Mouse (Mus musculus): ENCODE data around the gene 1700020A23Rik. TPM values are rescaled to one million over a fixed set of nuclear protein-coding genes. Genes with fewer than 3 reads are reported as not detected.

Gene 1700020A23Rik
- polyA plus RNA-seq, 3 experiments from 2014 or later = not detected

DNA sequence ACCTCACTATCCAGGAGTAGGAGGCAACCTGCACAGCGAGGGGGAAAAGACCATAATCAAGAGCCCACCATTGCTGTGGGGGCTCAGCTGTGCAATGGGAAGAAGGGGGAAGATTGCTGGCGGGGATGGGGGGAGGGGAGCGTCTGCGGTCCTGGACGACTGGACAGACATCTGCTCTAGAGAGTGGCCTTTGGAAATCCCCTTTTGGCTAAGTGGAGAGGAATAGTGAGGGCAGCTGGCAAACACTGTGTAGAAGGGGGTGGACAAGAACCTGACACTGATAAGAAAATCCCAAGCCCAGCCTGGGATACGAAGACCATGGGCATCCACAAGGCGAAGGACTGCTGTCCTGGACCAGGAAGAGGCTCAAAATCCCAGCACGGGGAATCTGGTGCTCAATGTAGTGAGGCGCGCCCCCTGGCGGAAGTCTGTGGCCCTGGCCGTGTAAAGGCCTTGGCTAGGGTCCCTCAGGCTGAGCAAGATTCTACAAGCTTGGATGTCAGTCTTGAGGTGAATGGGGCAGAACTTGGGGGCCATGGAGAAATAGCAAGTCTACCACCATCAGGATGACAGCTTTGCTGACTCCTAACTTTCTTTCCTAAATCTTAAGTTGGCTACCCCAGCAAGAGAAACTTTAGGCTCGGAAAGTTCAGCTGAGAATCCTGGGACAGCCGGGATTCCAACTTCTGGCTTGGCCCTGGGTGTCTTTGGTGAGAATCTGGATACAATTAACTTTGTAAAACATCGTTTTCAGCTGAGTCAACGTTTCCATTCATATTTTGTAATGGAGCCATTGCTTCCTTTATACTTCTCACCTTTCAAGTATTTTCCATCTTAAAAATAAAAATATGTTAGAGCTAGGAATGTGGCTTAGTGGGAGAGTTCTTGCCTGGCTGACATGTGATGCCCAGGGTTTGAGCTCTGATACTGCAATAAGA is 6.8 kb downstream of the 1700020A23Rik start:
- ATAC-seq = peak; percentile 60

DNA sequence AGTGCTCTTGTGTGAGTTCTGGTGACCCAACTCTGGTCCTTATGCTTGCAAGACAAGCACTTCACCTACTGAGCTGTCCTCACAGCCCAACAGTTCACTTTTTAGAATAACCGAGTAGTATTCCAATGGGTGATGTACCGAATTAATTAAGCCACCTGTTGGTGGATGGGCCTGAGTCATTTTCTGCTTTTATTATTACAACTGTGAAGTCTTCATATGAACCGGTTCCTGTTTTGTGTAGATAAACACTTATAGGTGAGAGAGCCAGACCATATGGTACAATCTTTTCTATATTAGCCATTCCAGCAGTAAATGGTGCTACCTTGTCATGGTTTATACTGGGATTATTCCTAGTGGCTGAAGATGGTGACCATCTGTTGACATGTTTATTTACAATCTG is 7.7 kb downstream of the 1700020A23Rik start:
- no peak for ATAC-seq

DNA sequence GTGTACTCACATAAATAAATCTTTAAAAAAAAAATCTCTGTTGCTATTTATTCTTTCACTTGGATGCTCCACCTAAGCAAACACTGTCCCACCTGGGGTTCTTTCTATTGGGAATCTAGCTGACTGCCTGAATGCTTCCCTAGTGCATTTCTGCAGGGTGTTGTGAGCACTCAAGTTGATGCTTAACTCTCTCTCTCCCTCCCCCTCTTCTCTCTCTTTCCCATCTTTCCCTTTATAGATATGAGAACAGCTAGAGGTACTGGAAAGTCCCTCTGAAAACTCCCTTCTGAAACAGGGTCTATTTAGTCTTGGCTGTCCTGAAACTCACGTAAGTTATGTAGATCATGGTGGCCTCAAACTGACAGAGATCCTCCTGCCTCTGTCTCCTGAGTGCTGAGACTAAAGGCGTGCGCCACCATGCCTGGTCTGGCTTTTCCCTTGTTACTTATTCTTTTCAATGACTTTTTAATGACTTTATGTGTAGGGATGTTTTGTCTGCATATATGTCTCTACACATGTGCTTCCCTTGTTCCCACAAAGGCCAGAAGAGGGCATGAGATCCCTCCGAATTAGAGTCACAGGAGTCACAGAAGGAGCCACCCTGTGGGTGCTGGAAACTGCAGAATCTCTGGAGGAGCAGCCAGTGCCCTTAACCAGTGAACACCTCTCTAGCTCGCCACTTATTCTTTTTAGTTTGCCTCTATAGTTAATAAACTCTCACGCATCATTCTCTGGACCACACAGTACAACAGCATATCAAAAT is 9.2 kb downstream of the 1700020A23Rik start:
- no peak for ATAC-seq

DNA sequence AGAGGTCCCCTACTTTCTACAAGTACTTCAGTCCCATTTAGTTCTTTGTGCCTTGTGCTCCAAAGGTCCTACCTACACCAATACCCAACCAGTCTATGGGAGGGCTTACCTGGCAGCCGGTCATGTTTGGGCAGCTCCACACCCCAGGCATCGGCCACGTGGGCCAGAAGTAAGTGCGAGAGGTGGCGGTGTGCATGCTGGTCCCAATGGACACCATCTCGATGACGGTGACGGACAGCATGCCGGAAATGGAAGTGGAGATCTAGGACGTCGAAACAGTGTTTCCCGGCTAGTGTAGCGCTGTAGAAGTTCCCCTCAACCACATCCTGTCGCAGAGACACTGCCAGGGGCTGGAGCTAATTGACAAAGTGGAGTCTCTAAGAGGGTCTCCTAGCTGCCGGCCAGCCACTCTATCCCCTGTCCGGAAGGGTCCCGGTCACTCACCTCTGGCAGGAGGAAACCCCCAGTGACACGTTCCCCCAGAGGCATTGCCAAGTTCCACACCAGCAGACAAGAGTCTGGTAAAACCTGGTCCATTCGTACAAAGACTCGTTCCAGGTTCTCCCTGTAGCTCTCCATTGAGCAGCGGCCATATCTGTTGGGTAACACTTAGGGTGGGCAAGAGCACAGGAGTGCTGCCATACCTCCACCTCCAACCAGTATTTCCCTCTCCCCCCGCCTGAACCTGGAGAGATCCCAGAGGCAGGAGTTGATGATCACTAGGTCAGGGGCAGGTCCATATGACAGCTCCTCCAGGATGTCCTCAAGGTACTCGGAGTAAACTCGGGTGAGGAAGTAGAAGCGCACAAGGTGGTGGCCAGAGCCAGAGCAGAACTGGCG is 16.9 kb downstream of the 1700020A23Rik start:
- no peak for ATAC-seq

DNA sequence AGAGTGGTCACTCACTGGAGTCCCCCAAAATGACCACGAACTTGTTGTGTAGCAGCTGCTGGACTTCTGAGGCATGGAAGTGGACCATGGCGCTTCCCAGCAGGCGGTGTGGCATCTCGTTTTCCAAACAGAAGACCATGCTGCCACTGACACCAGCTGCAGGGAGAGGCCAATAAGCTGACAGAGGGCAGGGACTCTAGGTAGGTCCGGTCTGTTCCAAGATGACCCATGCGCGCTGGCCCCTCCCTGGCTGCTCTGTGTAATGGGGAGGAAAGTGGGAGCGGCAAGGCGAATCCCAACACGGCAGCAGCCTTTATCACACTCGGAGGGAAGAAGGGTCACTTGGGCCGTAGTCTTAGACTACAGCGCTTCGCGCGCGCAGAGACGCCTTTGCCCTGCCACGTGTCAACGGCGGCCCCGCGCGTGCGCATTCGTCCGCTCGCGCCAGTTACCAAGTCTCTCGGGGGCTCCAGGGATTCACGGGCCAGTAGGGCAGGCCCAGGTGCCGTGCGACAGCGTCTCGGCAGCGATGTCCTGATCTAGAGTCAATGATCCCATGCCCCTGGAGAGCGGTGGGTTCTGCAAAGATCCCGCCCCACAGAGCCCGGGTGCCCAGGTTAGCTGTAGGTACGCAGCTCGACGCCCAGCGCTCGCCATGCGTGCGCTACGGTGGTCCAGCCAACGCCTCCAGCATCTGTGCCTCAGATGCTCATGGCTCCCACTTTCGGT is 18.5 kb downstream of the 1700020A23Rik start:
- peak; percentile 59 for ATAC-seq

DNA sequence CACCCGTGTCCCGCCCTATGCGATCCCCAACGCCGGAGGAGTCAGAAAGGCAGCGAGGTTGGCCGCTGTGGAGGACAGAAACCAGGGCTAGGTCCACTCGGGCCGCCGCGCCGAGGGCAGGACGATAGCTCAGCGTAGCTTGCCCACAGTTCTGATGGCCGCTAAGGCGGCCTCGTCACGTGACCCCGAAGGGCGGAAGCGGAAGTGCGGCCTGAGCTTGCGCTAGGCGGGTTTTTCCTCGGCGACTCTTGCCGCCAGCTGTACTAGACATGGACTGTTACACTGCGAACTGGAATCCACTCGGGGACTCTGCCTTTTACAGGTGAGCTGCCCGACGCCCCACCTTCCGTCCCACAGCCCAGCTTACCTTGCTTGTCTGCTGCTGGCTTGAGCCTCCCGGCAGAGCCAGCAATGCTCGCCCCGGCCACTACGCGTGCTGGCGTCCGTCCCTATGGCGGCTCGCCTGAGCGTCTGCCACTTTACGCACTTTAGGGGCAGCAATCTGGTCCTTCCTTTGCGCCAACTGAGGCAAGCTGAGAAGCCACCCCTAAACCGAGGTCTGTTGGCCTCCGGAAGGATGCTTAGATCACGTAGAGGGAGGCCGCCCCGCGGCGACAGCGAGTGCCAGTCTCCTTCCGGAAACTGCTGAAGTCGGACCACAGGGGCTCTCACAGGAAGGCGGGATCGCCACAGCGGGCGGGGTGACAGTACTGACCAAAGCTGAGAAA is 19.2 kb downstream of the 1700020A23Rik start, which contains the start of the genes Vps16 and Pced1a:
Gene Vps16, plus strand, starts transcription at position 214 of the 728 bp plus-strand sequence.
Gene Pced1a, minus strand, starts transcription at position 576 of the 728 bp plus-strand sequence.
- ATAC-seq = peak; percentile 93

DNA sequence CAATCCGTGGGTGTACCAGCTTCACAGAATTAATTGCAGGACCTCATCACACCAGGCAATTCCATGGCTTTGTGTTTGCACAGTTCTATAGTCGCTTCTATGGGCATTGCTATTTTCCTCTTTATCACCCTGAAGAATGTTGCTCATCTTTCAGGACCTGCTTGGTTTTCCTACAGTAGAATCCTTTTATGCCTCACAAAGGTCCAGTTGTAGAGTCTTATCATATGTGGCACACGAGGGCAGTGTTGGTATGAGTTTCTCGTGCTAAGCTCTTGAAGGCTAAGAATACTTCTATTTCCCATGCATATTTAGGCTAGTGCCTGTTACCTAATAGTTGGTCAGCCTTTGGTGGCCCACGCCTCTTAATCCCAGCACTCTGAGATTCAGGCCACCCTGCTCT is 20.1 kb downstream of the 1700020A23Rik start:
- no peak for ATAC-seq

DNA sequence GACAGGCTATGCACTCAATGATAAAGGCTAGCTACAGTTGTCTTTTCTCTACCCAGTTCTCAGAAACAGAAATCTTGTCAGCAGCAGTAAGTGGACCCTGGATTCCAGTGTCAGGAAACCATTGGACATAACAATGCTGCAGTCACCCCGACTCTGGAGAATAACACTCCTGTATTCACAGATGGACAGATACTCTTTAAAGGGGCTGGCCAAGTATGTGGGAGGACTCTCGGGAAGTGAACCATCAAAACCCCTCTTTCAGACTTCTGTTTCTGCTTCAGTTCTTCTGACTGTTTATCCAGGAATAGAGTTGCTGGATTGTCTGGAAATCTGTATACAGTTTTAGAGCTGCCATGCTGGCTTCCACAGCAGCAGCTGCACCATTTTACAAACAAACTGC is 24.8 kb downstream of the 1700020A23Rik start:
- no peak for ATAC-seq

DNA sequence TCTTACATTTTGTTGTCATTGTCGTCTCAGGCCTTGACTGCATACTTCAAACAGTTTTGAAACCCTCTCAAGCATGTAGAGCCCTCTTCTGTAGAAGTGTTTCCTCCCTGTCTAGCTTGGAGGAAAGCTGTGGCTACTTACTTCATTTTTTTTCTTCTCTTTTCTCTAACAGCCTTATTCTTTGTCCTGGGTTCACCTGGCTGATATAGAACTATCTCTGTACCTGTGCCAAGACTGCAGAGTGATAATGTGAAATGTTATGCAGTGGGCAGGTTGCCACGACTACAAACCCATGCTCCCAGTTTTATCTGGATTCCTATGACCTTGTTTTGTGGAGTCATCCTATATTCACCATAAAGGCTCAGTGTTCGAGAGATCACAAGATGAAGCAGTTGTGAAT is 25.4 kb downstream of the 1700020A23Rik start:
- no peak for ATAC-seq

DNA sequence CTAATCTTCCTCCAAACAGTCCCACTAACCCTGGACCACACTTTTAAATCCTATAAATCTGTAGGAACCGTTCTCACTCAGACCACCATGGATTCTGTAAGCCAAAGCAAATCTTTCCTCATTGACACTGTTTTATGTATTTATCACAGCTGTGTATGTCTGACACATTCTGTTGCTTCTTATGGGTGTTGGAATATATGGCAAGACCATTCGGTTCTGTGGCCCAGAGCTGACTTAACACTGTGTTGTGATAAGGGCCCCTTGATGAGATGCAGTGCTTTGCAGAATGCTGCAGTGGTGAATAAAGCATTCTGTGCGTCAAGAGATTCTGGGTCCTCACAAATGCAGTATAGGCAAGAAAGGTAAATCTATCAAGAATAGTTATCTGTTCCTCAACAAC is 27.1 kb downstream of the 1700020A23Rik start:
- ATAC-seq = no peak

DNA sequence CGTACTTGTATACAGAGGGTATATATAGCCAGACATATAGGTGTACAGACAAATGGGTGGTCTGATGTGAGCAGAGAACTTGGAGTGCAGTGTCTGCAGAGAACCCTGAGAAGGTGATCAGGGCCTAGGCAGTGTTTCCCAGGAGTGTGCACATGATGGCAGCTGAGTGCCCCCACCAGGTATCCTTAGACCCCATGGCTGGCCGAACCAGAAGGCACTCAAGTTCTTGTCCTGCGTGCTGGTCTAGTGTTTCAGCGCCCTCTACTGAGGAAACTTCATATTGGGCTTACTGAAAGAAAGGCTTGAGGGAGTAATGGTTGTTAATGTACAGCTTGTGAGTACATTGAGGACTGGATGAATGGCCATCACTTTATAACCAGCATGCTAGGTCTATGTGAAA is 28.1 kb downstream of the 1700020A23Rik start:
- no peak for ATAC-seq

DNA sequence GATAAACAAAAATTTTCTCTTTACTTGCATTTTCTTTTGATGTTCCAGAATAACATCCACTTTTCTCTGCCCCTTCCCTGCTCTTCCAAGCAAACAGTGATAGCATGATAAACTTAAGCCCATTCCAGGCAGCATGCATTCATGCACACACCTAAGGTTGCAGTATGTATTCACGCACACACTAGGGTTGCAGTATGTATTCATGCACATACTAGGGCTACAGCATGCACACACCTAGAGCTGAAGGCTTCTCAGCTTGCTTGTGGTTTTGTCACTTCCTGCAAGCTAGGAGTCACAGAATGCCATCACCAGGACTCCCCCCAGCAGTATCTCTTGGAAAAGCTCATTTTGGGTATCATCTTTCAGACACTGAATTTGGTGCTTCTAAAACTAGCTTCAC is 31.7 kb downstream of the 1700020A23Rik start:
- no peak for ATAC-seq

DNA sequence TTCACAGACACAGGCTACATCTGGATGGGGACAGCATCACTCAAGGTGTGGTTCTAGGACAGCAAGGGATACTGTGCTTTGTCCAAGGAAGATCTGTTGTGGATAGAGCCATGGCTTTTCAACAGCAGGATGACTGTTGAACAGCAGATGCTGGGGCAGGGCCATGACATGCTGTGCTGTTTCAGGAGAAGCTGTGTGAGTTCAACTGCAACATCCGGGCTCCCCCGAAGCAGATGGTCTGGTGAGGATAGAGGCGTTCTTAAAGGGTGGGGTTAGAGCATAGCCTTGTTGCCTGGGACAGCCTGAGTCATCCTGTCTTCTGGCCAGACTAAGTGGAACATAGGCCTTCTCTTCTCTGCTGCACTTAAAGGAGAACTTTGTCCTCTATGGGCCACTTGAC is 33.8 kb downstream of the 1700020A23Rik start:
- no peak for ATAC-seq

DNA sequence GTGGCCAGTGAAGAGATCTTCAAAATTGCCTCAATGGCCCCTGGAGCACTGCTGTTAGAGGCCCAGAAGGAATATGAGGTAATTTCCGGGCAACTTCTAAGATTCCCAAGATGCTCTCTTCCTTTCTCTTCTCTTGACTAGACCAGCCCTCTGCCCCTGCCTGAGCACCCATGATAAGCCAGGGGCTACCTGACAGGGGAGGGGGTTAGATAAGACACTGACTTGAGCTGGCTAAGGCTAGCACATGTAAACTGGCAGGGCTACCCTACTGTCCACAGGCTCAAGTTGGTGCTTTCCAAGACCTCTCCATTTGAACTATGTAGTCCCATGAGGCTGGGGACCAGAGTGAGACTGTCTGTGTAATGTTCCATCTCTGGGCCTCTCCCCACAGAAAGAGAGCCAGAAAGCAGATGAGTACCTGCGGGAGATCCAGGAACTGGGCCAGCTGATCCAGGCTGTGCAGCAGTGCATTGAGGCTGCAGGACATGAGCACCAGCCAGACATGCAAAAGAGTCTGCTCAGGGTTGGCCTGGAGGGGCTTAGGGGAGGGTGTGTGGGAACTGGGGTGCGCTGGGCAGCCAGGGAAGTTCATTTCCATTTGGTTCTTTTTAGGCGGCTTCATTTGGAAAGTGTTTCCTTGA is 34.9 kb downstream of the 1700020A23Rik start:
- ATAC-seq = no peak

DNA sequence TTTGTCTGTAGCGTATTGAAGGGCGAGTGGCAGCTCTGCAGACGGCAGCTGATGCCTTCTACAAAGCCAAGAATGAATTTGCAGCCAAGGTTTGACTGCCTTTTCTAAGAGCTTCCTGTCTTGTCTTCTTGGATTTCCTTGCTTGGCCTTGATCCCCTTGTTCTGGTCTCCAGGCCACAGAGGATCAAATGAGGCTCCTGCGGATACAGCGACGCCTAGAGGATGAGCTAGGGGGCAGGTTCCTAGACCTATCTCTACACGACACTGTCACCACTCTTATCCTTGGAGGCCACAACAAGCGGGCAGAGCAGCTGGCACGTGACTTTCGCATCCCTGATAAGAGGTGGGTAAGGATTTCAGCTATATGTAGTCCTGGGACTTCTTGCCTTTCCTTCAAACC is 37.1 kb downstream of the 1700020A23Rik start:
- no peak for ATAC-seq

DNA sequence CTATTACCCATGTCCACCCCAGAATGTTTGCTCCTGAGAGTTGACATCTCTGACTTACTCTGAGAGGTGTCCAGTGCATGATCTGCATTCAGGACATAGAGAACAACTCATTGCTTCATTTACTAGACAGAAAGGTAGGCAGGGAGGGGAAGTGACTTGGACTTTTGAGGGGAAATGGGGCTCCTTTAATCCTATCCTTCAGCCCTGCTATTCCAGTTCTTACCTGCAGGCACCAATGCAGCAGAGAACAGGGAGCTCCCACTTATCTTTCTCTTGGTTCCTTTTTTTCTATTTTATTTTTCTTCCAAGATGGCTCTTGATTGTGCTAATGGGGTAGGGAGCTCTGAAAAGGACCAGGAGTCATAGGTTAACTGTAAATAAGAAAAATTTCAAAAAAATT is 43.4 kb downstream of the 1700020A23Rik start:
- ATAC-seq = no peak

DNA sequence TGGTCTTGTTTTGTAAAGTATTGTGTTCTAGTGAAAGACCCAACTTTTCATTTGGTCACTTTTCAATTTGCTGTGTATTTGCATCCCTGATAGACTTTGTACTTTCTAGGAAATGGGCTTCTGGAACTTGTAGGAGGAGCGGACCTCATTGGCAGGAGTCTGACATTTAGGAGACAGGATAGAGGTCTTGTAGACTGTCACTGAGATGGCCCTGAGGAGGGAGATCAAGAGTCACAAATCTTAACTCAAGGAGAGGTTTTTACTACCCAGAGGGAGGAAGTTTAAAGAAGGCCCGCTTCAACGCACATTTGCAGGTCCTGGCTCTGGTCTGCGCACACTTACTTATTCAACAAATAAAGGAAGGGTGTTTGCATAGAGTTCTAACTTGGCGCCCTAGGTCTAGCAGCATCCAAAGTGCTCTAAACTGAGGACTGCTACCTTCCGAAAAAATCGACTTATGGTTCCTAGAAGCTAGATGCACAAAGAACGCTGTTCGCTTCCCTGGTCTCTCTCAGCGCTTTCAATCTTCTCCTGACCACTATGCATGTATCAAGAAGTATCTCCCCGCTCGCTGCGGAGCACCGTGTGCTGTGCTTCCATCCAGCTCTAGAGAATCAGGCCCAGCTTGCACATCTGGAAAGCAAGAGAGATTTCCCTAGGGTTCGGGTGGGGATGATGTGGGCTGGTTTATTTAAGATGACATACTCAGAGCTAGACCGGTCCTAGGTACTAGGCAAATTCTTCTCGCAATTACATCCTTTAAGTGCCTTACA is 44.1 kb downstream of the 1700020A23Rik start:
- ATAC-seq = no peak

DNA sequence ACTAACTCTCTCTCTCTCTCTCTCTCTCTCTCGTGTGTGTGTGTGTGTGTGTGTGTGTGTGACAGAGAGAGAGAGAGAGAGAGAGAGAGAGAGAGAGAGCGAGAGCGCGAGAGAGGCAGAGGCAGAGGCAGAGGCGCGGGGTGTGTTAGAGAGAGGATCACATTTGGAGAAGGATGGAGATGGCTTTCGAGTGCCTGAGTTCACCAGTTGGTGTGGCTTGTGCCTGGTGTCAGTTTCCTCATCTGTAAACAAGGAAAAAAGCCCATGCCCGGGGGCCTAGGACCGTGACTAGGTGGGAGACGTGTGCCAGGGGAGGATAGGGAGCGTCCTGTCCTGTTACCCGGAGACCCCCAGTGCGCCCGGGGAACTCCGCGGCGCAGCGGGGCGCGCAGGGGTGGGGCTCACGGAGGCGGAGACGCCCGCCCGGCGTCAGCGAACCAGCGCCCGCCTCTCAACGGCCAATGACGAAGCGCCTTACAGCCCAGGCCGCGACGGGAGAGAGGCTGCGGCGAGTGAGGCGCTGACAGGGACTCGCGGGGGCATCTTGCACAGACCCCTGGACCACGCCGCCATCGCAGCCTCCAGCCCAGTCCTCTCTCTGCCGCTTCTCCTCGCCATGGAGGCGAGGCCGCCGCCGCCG is 44.9 kb downstream of the 1700020A23Rik start, which contains the start of gene Ptpra:
Gene Ptpra, plus strand, starts transcription at position 485 of the 640 bp plus-strand sequence.
- ATAC-seq = peak; percentile 93

DNA sequence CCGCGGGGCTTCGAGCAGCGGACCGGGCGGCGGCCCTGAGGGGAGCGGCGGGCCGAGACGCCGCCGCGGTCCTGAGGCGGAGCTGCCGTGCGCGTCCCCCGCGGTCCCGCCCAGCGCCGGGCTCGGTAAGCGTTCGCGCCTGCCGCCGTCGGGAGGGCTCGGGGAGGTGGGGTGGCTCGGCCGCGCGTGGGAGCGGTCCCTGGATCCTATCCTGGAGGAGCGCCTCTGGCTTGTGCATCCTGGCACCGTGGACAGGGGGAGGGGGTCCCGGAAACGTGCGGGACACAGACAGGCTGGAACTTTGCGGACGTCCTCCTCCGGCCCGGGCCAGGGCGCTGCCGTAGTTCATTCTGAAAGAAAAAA is 45.4 kb downstream of the 1700020A23Rik start:
- ATAC-seq = peak; percentile 69
